Mouse (Mus musculus) cerebellum, postnatal 25 days (tissue): ENCODE measurements at regions not wholly inside any gene's neighbourhood (a gene's known extent, or its start where the extent isn't known, plus 50 kb on each side); places are given as distances from the start of the nearest gene placed in this dataset.
A peak's percentile ranks its signal among the peaks of the same experiment; 100 is the strongest.

ENCODE experiments used
- DNase-seq, 2 experiments: peaks; one replicate each; pipeline ENCODE4 v3.0.0; 2021; ENCODE audit warnings: mixed read lengths in 2 of 2

DNA sequence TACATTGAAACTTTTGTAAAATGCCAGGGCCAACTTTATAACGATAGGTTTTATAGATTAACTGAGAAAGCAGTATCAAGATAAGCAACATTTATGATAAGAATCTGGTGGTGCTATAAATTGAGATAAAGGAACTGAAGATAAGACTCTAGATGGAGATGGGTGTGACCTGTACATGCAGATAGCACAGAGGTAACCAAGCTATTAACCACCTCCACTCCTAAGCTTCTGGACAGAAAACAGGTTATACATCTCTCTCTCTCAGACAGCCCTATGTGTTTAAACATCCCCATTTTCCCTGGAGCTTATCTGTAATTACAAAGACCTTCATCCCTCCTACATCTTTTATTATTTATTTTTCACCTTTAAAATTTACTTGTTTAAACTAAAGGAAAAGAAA, 590.5 kb upstream of the Nrg3 start:
- no peak for DNase-seq

DNA sequence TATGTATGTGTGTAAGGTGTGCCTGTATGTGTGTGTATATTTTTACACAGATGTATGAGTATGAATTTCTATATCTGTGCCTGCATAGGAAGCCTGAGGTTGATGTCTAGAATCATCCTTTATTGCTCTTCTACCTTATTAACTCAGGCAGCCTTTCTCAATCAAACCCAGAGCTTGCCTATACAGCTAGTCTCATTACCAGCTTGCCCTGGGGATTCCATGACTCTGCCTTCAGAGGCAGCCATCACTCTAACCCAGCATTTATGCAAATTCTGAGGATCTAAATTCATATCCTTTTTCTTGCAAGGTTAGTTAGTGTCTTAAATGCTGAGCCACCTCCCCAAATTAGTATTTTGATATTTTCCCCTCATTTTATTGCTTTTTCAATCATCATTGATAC, 569.0 kb upstream of the Nrg3 start:
- no peak for DNase-seq

DNA sequence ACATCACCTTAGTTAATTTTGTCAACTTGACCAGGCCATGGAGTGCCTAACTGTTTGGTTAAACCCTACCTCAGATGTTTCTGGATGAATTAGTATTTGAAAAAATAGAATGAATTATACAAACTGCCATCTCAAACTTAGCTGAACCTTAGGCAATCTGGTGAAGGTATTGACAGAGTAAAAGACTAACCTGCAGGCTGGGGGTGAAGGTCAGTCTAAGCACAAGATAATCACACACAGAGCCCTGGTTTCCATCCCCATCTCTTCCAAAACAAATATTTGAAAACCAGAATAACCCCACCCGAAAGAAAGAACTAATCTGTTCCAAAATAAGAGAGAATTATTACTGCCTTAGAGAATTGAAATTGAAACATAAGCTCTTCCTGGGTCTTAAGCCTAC, 563.3 kb upstream of the Nrg3 start:
- no peak for DNase-seq

DNA sequence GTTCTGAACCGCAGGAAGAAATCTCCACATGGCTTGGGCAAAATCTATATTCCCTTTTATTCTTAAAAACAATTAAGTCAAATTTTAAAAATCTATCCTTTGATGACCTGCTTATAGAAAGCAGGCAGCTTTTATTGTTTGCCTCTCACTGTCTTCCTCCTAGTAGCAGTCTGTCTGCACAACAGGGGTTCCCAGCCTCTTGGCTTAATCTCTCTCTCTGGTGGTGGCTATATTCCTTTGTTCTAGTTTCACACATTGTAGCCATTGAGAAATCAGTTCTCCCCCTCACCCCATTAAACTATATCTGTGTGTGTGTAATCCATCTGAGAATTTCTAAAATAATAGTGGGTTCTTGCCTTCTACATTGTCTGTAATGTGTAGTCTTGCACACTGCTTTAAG, 542.4 kb upstream of the Nrg3 start:
- peak; percentile 13 to 53 for DNase-seq

DNA sequence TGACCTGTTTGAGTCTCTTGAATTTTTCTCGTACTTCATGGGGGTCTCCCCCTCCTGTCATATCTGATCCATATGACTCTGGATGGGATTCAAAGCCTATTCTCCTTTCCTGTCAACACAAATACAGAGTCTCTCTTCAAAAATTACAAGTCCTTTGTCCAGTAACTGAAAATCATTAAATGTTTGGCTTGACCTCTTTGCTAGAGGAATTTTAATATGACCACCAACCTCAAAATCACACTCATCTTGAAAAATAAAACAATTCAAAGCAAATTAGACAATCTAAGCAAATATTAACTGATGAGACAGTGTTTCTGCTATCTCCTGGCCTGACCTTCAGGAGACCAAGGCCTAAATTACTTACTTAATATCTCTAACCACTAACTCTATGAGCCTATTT, 541.8 kb upstream of the Nrg3 start:
- no peak for DNase-seq

DNA sequence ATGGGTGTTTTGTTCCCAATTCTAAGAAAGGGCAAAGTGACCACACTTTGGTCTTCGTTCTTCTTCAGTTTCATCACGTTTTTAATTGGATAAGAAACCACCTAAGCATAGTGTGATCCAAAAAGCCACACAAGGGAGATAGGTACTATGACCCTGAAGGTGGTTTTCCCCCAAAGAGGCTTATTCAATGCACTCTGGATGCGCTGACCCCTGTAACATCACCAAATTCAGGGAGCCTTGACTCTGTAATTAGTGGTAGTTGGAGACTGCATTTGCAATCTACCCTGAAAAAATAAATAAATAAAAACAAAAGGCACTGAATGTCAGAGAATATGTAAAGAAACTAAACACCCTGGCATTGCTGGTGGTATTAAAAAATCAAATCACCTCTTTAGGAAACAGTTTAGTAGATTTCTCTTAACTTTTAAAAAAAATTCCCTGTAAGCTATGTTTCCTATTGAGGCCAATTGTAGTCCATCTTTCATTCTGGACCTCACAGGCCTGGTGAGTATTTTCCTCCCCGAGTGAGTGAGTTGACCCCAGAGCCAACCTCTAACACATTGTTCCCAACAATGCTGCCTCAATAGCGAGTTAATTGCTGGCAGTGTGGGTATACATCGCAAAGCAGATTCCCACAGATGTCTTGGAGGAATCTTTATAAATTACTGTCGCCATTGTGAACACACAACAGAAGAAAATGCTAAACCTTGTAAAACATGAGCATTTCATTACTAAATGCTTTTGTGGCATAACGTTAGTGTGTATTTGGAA, 537.1 kb upstream of the Nrg3 start:
- no peak for DNase-seq
